Mouse (Mus musculus) embryonic fibroblast, embryonic 13.5 days (primary cell): Measurements from ENCODE around the gene Psg26. TPM values are rescaled to one million over a fixed set of nuclear protein-coding genes. Genes with fewer than 3 reads are reported as not detected.
"Not testable (repeated sequence)": the region's sequence is repeated elsewhere in the genome, so short reads cannot be mapped to it uniquely, and the experiment has no call there.

Experiments used
- H3K27ac ChIP-seq: 2 replicates; pipeline ENCODE4 v1.5.1; 2012; ENCODE audit warnings: low read length, control low read depth, inconsistent platforms; ENCODE audit not compliant: insufficient read depth
- H3K4me1 ChIP-seq: 2 replicates; pipeline ENCODE4 v1.6.1; 2011; ENCODE audit warnings: low read length; ENCODE audit not compliant: control insufficient read depth, insufficient read depth
- H3K4me3 ChIP-seq: 2 replicates; pipeline ENCODE4 v1.5.1; 2011; ENCODE audit warnings: mild to moderate bottlenecking, control low read depth, low read length; ENCODE audit not compliant: insufficient read depth
- CTCF ChIP-seq: IDR thresholded peaks from 2 replicates; pipeline ENCODE4 v1.5.1; 2011; ENCODE audit warnings: mild to moderate bottlenecking, control low read depth, low read length, moderate library complexity, borderline replicate concordance; ENCODE audit not compliant: insufficient read depth
- POLR2A ChIP-seq: IDR thresholded peaks from 2 replicates; pipeline ENCODE4 v1.6.1; 2011; ENCODE audit warnings: low read depth, mild to moderate bottlenecking, control low read depth, low read length, moderate library complexity
- polyA plus RNA-seq: library from polyadenylated mRNA; stranded (reverse); fragments of >200 nt; gene quantifications from 2 replicates; pipeline ENCODE4 v1.2.4, GENCODE M21; 2011; ENCODE audit warnings: low read depth; ENCODE audit not compliant: missing spikeins, insufficient read length

Psg26 gene
- not detected in 2 replicates for polyA plus RNA-seq

DNA sequence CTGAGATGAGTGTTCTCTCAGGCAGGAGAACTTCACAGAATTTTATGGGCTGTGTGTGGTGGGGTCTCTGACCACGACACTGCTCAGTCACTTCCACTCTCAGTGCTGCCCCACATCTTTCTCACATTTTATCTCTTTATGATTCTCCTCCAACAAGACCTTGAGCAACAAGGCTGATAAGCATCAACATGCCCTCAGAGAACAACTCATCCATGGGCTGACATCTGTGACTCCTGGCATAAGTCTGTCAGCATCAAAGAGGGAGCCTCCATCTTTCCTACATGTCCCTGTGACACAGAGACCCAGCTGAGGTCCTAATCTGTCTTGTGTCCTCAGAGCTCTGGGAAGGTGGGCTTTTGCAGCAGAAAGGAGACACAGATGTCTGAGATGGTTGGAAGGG lies at the start of gene Psg26:
Gene Psg26, minus strand, starts transcription at position 101 of the 400 bp plus-strand sequence.
- no peak for TF ChIP-seq POLR2A
- no peak for TF ChIP-seq CTCF
- no peaks in the 10 kb centered on the region for H3K4me1 ChIP-seq
- no peak within 1 kb of the TSS for H3K27ac ChIP-seq
- no peak within 1 kb of the TSS for H3K4me3 ChIP-seq

DNA sequence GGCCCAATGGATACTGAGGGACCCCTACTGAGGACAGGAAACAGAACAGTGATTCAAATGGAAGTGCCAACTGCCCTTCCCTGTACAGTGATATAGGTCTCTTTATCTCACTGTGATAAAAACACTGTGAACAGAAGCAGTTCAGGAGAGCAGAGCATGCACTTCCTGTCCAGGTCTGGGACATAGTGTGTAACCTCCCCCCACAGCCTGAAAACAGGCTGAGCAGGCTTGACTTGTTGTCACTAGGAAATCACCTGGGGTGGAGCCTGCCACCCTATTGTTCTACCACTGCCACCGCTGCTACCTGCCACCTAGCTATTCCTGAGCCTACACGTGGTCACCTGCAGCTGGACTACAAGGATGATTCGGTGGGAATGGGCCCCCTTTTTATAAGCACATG lies 49.4 kb upstream of the Psg26 start:
- no peak overlapping the region for H3K27ac ChIP-seq
- no peaks in the 10 kb centered on the region for H3K4me1 ChIP-seq
- TF ChIP-seq CTCF, result no peak

DNA sequence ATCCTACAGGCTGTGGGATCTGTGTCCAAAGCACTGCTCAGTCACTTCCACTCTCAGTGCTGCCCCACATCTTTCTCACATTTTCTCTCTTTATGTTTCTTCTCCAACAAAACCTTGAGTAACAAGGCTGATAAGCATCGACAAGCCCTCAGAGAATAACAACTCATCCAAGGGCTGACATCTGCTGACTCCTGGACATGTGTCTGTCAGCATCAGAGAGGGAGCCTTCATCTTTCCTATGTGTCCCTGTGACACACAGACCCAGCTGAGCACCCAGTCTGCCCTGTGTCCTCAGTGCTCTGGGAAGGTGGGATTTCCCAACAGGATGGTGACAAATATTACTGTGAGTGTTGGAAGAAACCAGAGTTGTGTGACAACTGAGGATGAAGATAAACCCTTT lies 48.2 kb upstream of the Psg26 start, which contains the start of gene Psg25:
Gene Psg25, minus strand, starts transcription at position 101 of the 400 bp plus-strand sequence.
- Histone ChIP-seq H3K4me3 (no peak within 1 kb of the TSS), H3K27ac (no peak within 1 kb of the TSS), H3K4me1 (no peaks in the 10 kb centered on the region)
- TF ChIP-seq POLR2A (no peak), CTCF (no peak)

More for the DNA sequence above, 49.4 kb upstream of the Psg26 start:
- H3K4me3 ChIP-seq, result no peak overlapping the region

DNA sequence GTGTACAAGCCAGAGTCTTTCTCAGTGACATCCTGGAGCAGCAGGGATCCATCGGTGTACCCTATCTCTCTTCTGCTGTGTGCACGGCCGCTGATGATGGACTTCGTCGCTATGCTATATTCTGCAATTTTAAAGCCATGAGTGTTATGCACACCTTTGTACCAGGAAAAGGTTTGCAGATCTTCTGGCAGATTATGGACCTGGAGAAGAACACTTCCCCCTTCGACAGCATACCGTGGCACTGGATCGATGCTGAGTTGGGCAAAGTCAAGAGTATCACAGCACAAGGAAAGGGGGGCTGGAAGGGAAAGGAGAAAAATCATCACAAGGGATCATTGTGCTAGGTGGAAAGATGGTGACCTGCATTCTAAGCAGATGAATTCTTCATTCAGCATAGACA lies 40.7 kb upstream of the Psg26 start:
- Histone ChIP-seq H3K27ac (no peak overlapping the region), H3K4me3 (no peak overlapping the region), H3K4me1 (no peaks in the 10 kb centered on the region)
- TF ChIP-seq POLR2A (no peak), CTCF (no peak)

DNA sequence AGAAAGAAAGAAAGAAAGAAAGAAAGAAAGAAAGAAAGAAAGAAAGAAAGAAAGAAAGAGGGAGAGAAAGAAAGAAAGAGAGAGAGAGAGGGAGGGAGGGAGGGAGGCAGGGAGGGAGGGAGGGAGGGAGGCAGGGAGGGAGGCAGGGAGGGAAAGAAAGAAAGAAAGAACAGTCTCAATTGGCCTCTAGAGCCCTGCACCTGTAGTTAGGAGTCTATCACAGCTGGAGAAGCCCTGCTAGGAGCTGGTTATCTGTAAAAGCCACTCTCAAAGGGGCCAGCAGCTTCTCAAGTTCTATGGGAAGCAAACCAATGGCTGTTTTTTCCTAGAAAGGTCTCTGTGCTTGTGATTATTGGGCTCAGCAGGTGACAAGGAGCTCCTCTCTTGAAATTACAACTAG lies 28.9 kb upstream of the Psg26 start:
- H3K4me1 ChIP-seq, H3K4me3 ChIP-seq, H3K27ac ChIP-seq: not testable (repeated sequence)

DNA sequence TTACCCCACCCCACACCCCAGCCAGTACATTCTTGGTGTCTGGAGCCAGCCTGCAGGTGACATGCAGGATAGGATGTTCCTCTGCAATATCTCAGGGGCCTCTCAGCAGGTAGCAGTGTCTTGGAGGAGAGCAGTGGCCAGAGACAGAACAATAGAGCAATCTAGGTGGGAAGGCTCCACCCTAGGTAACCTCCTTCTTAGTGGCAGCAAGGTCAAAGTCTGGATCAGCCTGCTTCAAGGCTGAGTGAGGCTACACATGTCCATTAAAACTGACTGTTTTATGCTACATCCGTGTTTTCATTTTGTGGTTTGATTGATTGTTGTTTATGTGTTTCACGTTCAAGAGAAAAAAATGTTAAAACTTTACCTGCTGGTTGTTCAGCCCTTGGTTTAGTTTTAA lies 28.4 kb upstream of the Psg26 start:
- not testable (repeated sequence) for H3K27ac ChIP-seq, H3K4me3 ChIP-seq, H3K4me1 ChIP-seq

DNA sequence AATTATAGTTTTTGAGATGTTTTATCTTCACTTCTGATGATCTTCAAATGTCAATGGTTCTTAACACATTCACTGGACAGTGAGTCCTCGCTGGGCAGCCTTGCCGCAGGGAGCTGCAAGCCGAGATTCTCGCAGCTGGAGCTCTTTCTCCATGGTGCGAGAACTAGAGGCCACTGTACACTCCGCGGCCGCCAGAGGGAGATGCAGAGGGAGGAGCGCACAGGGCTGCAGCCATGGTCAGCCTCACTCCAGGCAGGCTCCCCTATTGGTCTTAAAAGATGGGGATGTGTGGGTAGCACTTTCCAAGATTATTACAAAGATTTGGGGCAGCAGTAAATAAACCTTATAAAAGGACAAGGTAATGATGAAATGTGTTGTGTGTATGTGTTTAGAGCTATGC lies 27.5 kb upstream of the Psg26 start:
- H3K27ac ChIP-seq, result no peak overlapping the region
- no peak overlapping the region for H3K4me3 ChIP-seq
- TF ChIP-seq POLR2A (no peak), CTCF (no peak)
- no peaks in the 10 kb centered on the region for H3K4me1 ChIP-seq

DNA sequence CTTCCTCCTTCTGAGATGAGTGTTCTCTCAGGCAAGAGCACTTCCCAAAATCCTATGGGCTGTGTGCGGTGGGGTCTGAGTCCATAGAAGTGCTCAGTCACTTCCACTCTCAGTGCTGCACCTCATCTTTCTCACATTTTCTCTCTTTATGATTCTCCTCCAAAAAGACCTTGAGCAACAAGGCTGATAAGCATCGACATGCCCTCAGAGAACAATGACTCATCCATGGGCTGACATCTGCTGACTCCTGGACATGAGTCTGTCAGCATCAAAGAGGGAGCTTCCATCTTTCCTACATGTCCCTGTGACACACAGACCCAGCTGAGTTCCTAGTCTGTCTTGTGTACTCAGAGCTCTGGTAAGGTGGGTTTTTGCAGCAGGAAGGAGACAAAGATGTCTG lies 52.0 kb downstream of the Psg26 start, which contains the start of gene Psg28:
Gene Psg28, minus strand, starts transcription at position 101 of the 400 bp plus-strand sequence.
- not testable (repeated sequence) for H3K4me3 ChIP-seq

More for the DNA sequence above, 52.0 kb downstream of the Psg26 start, which contains the start of gene Psg28:
- H3K27ac ChIP-seq, H3K4me1 ChIP-seq: not testable (repeated sequence)

Other genes starting within 250 kb of the Psg26 start
- not detected in 2 replicates for gene Mill1, start 238.8 kb downstream of the Psg26 start, polyA plus RNA-seq
- gene Psg18, start 129.2 kb downstream of the Psg26 start, polyA plus RNA-seq, result not detected in 2 replicates
- gene Psg28, start 52.1 kb downstream of the Psg26 start, polyA plus RNA-seq, result not detected in 2 replicates
- not detected in 2 replicates for gene Psg25, start 48.1 kb upstream of the Psg26 start, polyA plus RNA-seq
- gene Psg27, start 83.1 kb upstream of the Psg26 start, polyA plus RNA-seq, result not detected in 2 replicates
- not detected in 2 replicates for gene Psg23, start 132.3 kb upstream of the Psg26 start, polyA plus RNA-seq
- not detected in 2 replicates for gene Psg21, start 172.5 kb upstream of the Psg26 start, polyA plus RNA-seq
- not detected in 2 replicates for gene Psg20, start 202.0 kb upstream of the Psg26 start, polyA plus RNA-seq
- gene Psg22, start 233.9 kb upstream of the Psg26 start, polyA plus RNA-seq, result not detected in 2 replicates